Mouse (Mus musculus) heart, adult 2 months (tissue): ENCODE measurements around the gene Akap6. TPM values are rescaled to one million over a fixed set of nuclear protein-coding genes. Genes with fewer than 3 reads are reported as not detected.

Experiments used
- DNase-seq, 2 experiments: peaks; one replicate each; pipeline ENCODE4 v3.0.0; 2021
- H3K27ac ChIP-seq: fragments of 200-600 bp; 2 replicates; pipeline ENCODE4 v1.8.1; 2022
- H3K27me3 ChIP-seq: fragments of 200-500 bp; 2 replicates; pipeline ENCODE4 v1.6.1; 2012; ENCODE audit warnings: mild to moderate bottlenecking, low read length, inconsistent platforms, mixed read lengths; ENCODE audit not compliant: control insufficient read depth, insufficient read depth
- H3K36me3 ChIP-seq: fragments of 200-500 bp; 2 replicates; pipeline ENCODE4 v1.6.1; 2012; ENCODE audit warnings: low read length, inconsistent platforms; ENCODE audit not compliant: control insufficient read depth, insufficient read depth
- H3K4me1 ChIP-seq: fragments of 200-500 bp; 2 replicates; pipeline ENCODE4 v1.6.1; 2011; ENCODE audit warnings: low read length; ENCODE audit not compliant: control insufficient read depth, insufficient read depth
- H3K4me3 ChIP-seq: fragments of 200-600 bp; 2 replicates; pipeline ENCODE4 v1.8.1; 2022
- H3K79me2 ChIP-seq: fragments of 200-500 bp; replicated peaks from 2 replicates; pipeline ENCODE4 v1.6.1; 2012; ENCODE audit warnings: mild to moderate bottlenecking, inconsistent platforms, low read length, moderate library complexity, mixed read lengths; ENCODE audit not compliant: control insufficient read depth, insufficient read depth
- H3K9ac ChIP-seq: fragments of 200-500 bp; 2 replicates; pipeline ENCODE4 v1.6.1; 2012; ENCODE audit warnings: low read depth, mild to moderate bottlenecking, control low read depth, inconsistent platforms, low read length, mixed read lengths
- CTCF ChIP-seq: fragments of 200-600 bp; IDR thresholded peaks from 2 replicates; pipeline ENCODE4 v1.8.1; 2022; ENCODE audit warnings: antibody characterized with exemption, mild to moderate bottlenecking, moderate library complexity
- EP300 ChIP-seq: fragments of 200-500 bp; IDR thresholded peaks from 2 replicates; pipeline ENCODE4 v1.6.1; 2011; ENCODE audit warnings: low read depth, low read length, control low read depth; ENCODE audit not compliant: insufficient read depth
- POLR2A ChIP-seq: fragments of 200-500 bp; IDR thresholded peaks from 2 replicates; pipeline ENCODE4 v1.6.1; 2011; ENCODE audit warnings: mild to moderate bottlenecking, low read depth, low read length, control low read depth; ENCODE audit not compliant: insufficient read depth
- WGBS: fragments of 180-500 bp; shearing (Covaris S2); methylation state at CpG from one replicate; pipeline ENCODE4 v1.1.7; 2018; 5-methylcytosine and 5-hydroxymethylcytosine counted together
- intact Hi-C: fragments of 180-260 bp; cut with DNase I; formaldehyde crosslinking; loops from one replicate; pipeline ENCODE4 v1.15.1; 2025
- polyA plus RNA-seq: library from polyadenylated mRNA; depleted of rRNA; stranded (reverse); fragments of >200 nt; gene quantifications from 2 replicates; pipeline ENCODE4 v1.2.3, GENCODE M21; 2012
- total RNA-seq, 2 experiments: library from RNA; stranded (reverse); gene quantifications; 2 replicates each; pipeline ENCODE4 v1.2.3; 2021

The Akap6 gene
- total and polyA plus RNA-seq, 3 experiments = 14.1 to 100 (median 94.6) TPM

GRCm38 (mm10) chr12:52675010-52675409 lies 24.2 kb upstream of the Akap6 start:
- Histone ChIP-seq H3K4me3 (no peak overlapping the region), H3K27me3 (no peaks in the 10 kb centered on the region), H3K9ac (no peak overlapping the region), H3K79me2 (no peaks in the 10 kb centered on the region), H3K36me3 (no peaks in the 10 kb centered on the region), H3K4me1 (no peaks in the 10 kb centered on the region; the same call in 1 of the 2 replicates), H3K27ac (no peak overlapping the region)
- intact Hi-C loops = no loop called here
- TF ChIP-seq EP300 (no peak), POLR2A (no peak), CTCF (no peak)
- no peak for DNase-seq
- 54% methylated on average over 4 of the region's 4 CpGs for WGBS

GRCm38 (mm10) chr12:52687355-52687754 lies 11.8 kb upstream of the Akap6 start:
- Histone ChIP-seq H3K9ac (no peak overlapping the region; the same call in 1 of the 2 replicates), H3K27me3 (no peaks in the 10 kb centered on the region), H3K27ac (no peak overlapping the region), H3K4me1 (peaks cover 2% of the 10 kb centered on the region), H3K36me3 (no peaks in the 10 kb centered on the region), H3K4me3 (no peak overlapping the region), H3K79me2 (no peaks in the 10 kb centered on the region)
- 37% methylated on average over 9 of the region's 9 CpGs for WGBS
- intact Hi-C loops = no loop called here
- no peak for DNase-seq
- TF ChIP-seq POLR2A (no peak), EP300 (no peak), CTCF (no peak)

- H3K4me1 ChIP-seq = peaks cover 2% of the 10 kb centered on the region
- TF ChIP-seq EP300 (no peak), CTCF (no peak), POLR2A (no peak)
These were observed 10.5 kb upstream of the Akap6 start for GRCm38 (mm10) chr12:52688712-52689111.

GRCm38 (mm10) chr12:52691552-52691951 lies 7.6 kb upstream of the Akap6 start:
- Histone ChIP-seq H3K9ac (no peak overlapping the region), H3K4me3 (no peak overlapping the region), H3K4me1 (peaks cover 2% of the 10 kb centered on the region), H3K36me3 (no peaks in the 10 kb centered on the region), H3K27me3 (no peaks in the 10 kb centered on the region), H3K79me2 (no peaks in the 10 kb centered on the region), H3K27ac (no peak overlapping the region)
- no peak for DNase-seq
- intact Hi-C loops = no loop called here
- TF ChIP-seq CTCF = no peak
- TF ChIP-seq POLR2A = no peak
- TF ChIP-seq EP300 = no peak
- 92% methylated on average over 1 of the region's 1 CpGs for WGBS

More at GRCm38 (mm10) chr12:52688712-52689111, 10.5 kb upstream of the Akap6 start:
- Histone ChIP-seq H3K9ac (no peak overlapping the region), H3K27me3 (no peaks in the 10 kb centered on the region), H3K27ac (no peak overlapping the region), H3K79me2 (no peaks in the 10 kb centered on the region), H3K36me3 (no peaks in the 10 kb centered on the region), H3K4me3 (no peak overlapping the region)
- WGBS = 48% methylated on average over 2 of the region's 2 CpGs
- intact Hi-C loops = no loop called here
- no peak for DNase-seq

- TF ChIP-seq EP300 (no peak), POLR2A (no peak), CTCF (no peak)
- Histone ChIP-seq H3K36me3 (no peaks in the 10 kb centered on the region), H3K79me2 (no peaks in the 10 kb centered on the region), H3K4me1 (peaks cover under 1% of the 10 kb centered on the region), H3K4me3 (no peak overlapping the region), H3K9ac (no peak overlapping the region), H3K27me3 (no peaks in the 10 kb centered on the region), H3K27ac (no peak overlapping the region)
- DNase-seq = no peak
- intact Hi-C loops = no loop called here
- whole genome bisulfite sequencing = 47% methylated on average over 10 of the region's 10 CpGs
These were observed 6.8 kb upstream of the Akap6 start for GRCm38 (mm10) chr12:52692290-52692974.

GRCm38 (mm10) chr12:52697407-52698109 lies 1.6 kb upstream of the Akap6 start:
- intact Hi-C loops = no loop called here
- H3K27ac ChIP-seq = no peak overlapping the region
- no peaks in the 10 kb centered on the region for H3K36me3 ChIP-seq
- H3K4me3 ChIP-seq = no peak overlapping the region
- H3K79me2 ChIP-seq = no peaks in the 10 kb centered on the region
- no peaks in the 10 kb centered on the region for H3K4me1 ChIP-seq
- H3K9ac ChIP-seq = no peak overlapping the region
- TF ChIP-seq POLR2A (no peak), EP300 (no peak), CTCF (no peak)
- 53% methylated on average over 3 of the region's 3 CpGs for WGBS
- no peaks in the 10 kb centered on the region for H3K27me3 ChIP-seq
- DNase-seq = no peak
